Mouse (Mus musculus) heart, embryonic 16.5 days (tissue): ENCODE measurements around the gene Klk1b8. TPM values are rescaled to one million over a fixed set of nuclear protein-coding genes. Genes with fewer than 3 reads are reported as not detected.

Experiments used
- ATAC-seq: fragments of 200-750 bp; cut with Nextera tagmentation; replicated peaks from 2 replicates; pipeline ENCODE4 v1.8.0; 2017; ENCODE audit warnings: moderate number of reproducible peaks; ENCODE audit not compliant: insufficient read depth, low FRiP score; ENCODE audit errors: extremely low read depth
- H3K27ac ChIP-seq: fragments of 300-500 bp; sonication (generic); 2 replicates; pipeline ENCODE4 v1.5.1; 2014; ENCODE audit warnings: mild to moderate bottlenecking, low read length, control low read depth, moderate library complexity
- H3K27me3 ChIP-seq: fragments of 300-500 bp; sonication (generic); 2 replicates; pipeline ENCODE4 v1.6.1; 2014; ENCODE audit warnings: low read length, mixed read lengths; ENCODE audit not compliant: control insufficient read depth, insufficient read depth
- H3K36me3 ChIP-seq: fragments of 300-500 bp; sonication (generic); 2 replicates; pipeline ENCODE4 v1.6.1; 2014; ENCODE audit not compliant: control insufficient read depth, insufficient read depth
- H3K4me1 ChIP-seq: fragments of 300-500 bp; sonication (generic); 2 replicates; pipeline ENCODE4 v1.6.1; 2014; ENCODE audit warnings: low read length, mixed read lengths; ENCODE audit not compliant: control insufficient read depth, insufficient read depth
- H3K4me2 ChIP-seq: fragments of 300-500 bp; sonication (generic); 2 replicates; pipeline ENCODE4 v1.6.1; 2014; ENCODE audit warnings: low read depth, mild to moderate bottlenecking, control low read depth, low read length
- H3K4me3 ChIP-seq: fragments of 300-500 bp; sonication (generic); 2 replicates; pipeline ENCODE4 v1.5.1; 2014; ENCODE audit warnings: mild to moderate bottlenecking, control low read depth, low read length
- H3K9ac ChIP-seq: fragments of 300-500 bp; sonication (generic); 2 replicates; pipeline ENCODE4 v1.6.1; 2014; ENCODE audit warnings: low read length, control low read depth
- H3K9me3 ChIP-seq: fragments of 300-500 bp; sonication (generic); replicated peaks from 2 replicates; pipeline ENCODE4 v1.6.1; 2016; ENCODE audit warnings: low read length; ENCODE audit not compliant: control insufficient read depth
- WGBS: fragments of 180-500 bp; shearing (Covaris S2); extraction: QIAGEN DNeasy Blood & Tissue Kit; methylation state at CpG from one replicate; pipeline ENCODE4 v1.1.7; 2014; 5-methylcytosine and 5-hydroxymethylcytosine counted together
- polyA plus RNA-seq: library from polyadenylated mRNA; unstranded; fragments of >200 nt; fragmentation: Nextera tagmentation; extraction: Ambion mirVana; gene quantifications from 2 replicates; pipeline ENCODE4 v1.2.1, GENCODE M21; 2015

The Klk1b8 gene
- not detected in 2 replicates for polyA plus RNA-seq

- Histone ChIP-seq H3K27ac (no peak within 1 kb of the TSS), H3K4me1 (no peaks in the 10 kb centered on the region), H3K4me3 (no peak within 1 kb of the TSS), H3K4me2 (no peak within 1 kb of the TSS), H3K9me3 (no peaks in the 10 kb centered on the region), H3K9ac (no peak within 1 kb of the TSS), H3K27me3 (no peaks in the 10 kb centered on the region), H3K36me3 (no peaks in the 10 kb centered on the region)
- WGBS, result 61% methylated on average over 2 of the region's 2 CpGs
- no peak for ATAC-seq
These were observed at the start of gene Klk1b8 for GRCm38 (mm10) chr7:43950364-43950763. TSS of gene Klk1b8 (plus strand) at chr7:43950664.

- ATAC-seq, result no peak
- H3K4me3 ChIP-seq, result no peak overlapping the region
- H3K4me1 ChIP-seq, result no peaks in the 10 kb centered on the region
- WGBS, result 34% methylated on average over 9 of the region's 9 CpGs
- no peak overlapping the region for H3K27ac ChIP-seq
- H3K9ac ChIP-seq, result no peak overlapping the region
- H3K4me2 ChIP-seq, result no peak overlapping the region
- no peaks in the 10 kb centered on the region for H3K36me3 ChIP-seq
- H3K27me3 ChIP-seq, result no peaks in the 10 kb centered on the region
- no peaks in the 10 kb centered on the region for H3K9me3 ChIP-seq
These were observed 35.6 kb upstream of the Klk1b8 start for GRCm38 (mm10) chr7:43914821-43915220.

DNA sequence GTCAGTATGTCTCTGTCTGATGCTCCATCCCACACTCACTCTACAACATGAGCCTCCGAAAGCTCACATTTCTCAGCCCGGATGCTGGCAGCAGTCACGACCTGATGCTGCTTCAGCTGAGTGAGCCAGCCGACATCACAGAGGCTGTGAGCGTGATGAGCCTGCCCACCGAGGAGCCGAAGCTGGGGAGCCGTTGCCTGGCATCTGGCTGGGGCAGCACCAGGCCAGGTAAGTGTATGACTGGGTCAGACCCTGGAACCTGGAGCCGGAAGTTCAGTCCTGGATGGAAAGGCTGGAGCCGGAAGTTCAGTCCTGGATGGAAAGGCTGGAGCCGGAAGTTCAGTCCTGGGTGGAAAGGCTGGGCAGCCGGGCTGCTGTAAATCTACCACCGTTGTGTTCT lies 32.0 kb upstream of the Klk1b8 start:
- WGBS, result 80% methylated on average over 13 of the region's 13 CpGs
- ATAC-seq, result no peak
- Histone ChIP-seq H3K4me3 (no peak overlapping the region), H3K27me3 (no peaks in the 10 kb centered on the region), H3K9me3 (no peaks in the 10 kb centered on the region), H3K9ac (no peak overlapping the region), H3K4me2 (no peak overlapping the region), H3K4me1 (no peaks in the 10 kb centered on the region), H3K27ac (no peak overlapping the region), H3K36me3 (no peaks in the 10 kb centered on the region)

DNA sequence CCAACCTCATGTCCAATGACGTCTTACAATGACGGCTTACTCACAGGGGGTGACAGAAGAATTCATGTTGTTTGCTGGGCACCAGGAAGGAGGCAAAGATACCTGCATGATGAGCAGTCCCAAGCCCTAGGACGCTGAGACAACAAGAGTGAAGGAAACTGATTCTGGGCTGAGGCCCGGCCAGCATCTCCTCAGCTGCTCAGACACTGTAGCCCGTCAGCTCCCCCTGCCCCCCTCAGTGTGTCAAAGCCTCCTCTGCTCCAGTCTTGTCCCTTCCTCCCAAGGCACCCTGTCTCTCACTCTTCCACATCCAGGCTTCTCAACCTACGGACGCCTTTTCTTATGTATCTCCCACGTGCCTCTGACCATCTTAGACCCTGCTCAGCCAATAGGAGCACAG lies 31.6 kb upstream of the Klk1b8 start:
- WGBS, result 69% methylated on average over 8 of the region's 8 CpGs
- no peak overlapping the region for H3K9ac ChIP-seq
- H3K27ac ChIP-seq, result no peak overlapping the region
- H3K4me1 ChIP-seq, result no peaks in the 10 kb centered on the region
- no peak overlapping the region for H3K4me2 ChIP-seq
- no peak for ATAC-seq
- no peaks in the 10 kb centered on the region for H3K27me3 ChIP-seq
- no peak overlapping the region for H3K4me3 ChIP-seq
- H3K9me3 ChIP-seq, result no peaks in the 10 kb centered on the region
- H3K36me3 ChIP-seq, result no peaks in the 10 kb centered on the region

DNA sequence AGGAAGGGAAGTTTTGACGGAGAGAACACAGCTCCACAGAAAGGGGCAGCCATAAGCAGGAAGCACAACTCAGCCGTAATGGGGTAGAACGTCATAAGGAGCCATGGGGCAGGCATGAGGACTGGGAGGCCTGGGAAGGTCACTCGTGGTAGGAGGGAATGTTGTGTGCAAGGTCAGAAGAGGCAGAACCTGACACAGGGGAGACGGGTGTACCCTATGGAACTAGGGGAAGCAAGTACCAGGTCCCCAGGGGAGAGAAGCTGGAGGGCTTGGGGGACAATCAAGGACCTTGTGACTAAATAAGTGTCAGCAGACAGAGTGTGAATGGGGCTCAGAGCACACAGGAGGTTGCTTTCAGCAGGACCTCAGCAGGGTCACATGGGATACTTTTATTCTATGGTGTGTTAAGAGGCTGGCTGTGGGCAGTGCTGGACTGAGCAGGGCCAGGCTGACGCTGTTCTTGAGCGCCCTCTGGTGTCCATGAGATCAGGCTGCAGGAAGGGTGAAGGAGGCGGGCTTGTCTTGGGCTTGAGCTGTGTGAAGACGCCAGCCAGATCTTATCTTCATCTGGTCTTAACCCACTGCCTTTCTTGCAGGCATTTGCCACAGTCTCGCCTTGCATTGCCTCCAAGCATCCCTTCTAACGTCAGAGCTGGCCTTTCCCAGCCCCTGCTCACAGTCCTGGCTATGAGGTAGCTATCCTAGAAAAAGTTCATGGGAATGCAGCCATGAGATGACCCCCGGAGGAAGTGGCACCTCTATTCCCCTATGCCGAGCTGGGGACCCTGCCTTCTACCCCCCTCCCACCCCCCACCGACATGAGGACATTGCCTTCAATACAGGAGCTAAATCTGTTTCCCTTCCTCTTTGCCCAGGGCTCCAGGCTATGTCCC lies 30.7 kb upstream of the Klk1b8 start:
- Histone ChIP-seq H3K9ac (no peak overlapping the region), H3K4me2 (no peak overlapping the region), H3K36me3 (no peaks in the 10 kb centered on the region), H3K4me3 (no peak overlapping the region), H3K27ac (no peak overlapping the region), H3K27me3 (no peaks in the 10 kb centered on the region), H3K4me1 (no peaks in the 10 kb centered on the region), H3K9me3 (no peaks in the 10 kb centered on the region)
- ATAC-seq, result peak; percentile 45; the same call in 1 of the 2 replicates
- WGBS, result 23% methylated on average over 14 of the region's 14 CpGs

DNA sequence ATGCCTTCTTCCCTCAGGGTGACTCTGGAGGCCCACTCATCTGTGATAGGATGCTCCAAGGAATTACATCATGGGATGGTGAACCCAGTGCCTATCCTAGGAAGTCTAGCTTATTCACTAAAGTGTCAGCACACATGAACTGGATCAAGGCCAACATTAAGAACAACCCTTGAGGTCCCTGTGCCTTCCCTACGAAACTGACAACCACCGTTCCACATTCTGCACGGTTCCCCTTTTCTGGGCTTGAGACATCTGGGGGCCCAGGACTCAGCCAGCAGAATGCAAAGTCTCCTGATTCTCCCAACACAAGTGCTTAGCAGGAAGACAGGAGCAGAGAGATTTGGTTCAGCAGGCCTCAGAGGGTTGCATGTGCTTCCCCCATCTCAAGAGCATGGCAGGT lies 29.9 kb upstream of the Klk1b8 start:
- Histone ChIP-seq H3K4me2 (no peak overlapping the region), H3K36me3 (no peaks in the 10 kb centered on the region), H3K27me3 (0 out of 2 replicates have a peak, but pooled peaks cover 1% of the 10 kb centered on the region), H3K9ac (no peak overlapping the region), H3K27ac (no peak overlapping the region), H3K4me3 (no peak overlapping the region), H3K4me1 (no peaks in the 10 kb centered on the region), H3K9me3 (no peaks in the 10 kb centered on the region)
- no peak for ATAC-seq
- WGBS, result 80% methylated on average over 3 of the region's 3 CpGs

DNA sequence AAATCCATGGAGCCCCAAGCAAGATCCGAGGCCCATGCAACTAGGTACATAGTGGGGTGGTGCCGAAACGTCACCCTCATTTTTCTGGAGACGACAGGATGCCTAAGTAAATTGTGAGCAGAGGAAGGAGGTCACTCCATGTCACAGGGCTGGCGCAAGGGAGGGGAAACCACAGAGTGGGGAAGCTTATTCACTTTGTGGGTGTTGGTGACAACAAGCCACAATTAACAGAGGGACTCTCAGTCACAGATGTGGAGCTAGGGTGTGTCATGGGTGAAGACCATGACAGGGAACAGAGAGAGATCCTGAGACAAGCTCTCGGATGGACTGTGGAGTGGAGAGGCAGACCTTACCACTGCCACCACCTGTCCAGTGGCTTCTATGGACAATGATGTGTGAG lies 29.4 kb upstream of the Klk1b8 start:
- Histone ChIP-seq H3K4me1 (no peaks in the 10 kb centered on the region), H3K9me3 (no peaks in the 10 kb centered on the region), H3K27ac (no peak overlapping the region), H3K9ac (no peak overlapping the region), H3K4me3 (no peak overlapping the region), H3K4me2 (no peak overlapping the region), H3K36me3 (no peaks in the 10 kb centered on the region), H3K27me3 (0 out of 2 replicates have a peak, but pooled peaks cover 2% of the 10 kb centered on the region)
- WGBS, result 77% methylated on average over 6 of the region's 6 CpGs
- ATAC-seq, result no peak

DNA sequence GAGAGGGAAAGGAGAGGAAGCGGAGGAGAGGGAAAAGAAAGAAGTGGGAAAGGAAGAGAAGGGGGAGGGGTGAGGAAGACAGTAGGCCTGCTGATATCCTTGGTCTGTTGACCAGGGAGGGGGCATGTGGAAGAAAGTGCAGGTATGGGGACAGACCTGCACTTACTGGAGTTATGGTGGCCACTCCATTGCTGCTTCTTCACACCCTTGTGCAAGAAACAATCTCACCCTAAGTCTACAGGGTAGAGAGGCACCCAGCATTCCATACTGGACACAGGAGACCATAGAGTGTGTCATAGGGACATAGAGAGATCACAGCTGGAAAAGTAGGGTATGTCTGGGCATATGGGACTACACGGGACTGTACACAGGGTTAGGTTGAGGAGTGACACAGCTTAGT lies 28.5 kb upstream of the Klk1b8 start:
- 0 out of 2 replicates have a peak, but pooled peaks cover 2% of the 10 kb centered on the region for H3K27me3 ChIP-seq
- no peaks in the 10 kb centered on the region for H3K36me3 ChIP-seq
- H3K9ac ChIP-seq, result no peak overlapping the region
- no peaks in the 10 kb centered on the region for H3K4me1 ChIP-seq
- H3K4me2 ChIP-seq, result no peak overlapping the region
- 69% methylated on average over 2 of the region's 2 CpGs for WGBS
- no peak overlapping the region for H3K4me3 ChIP-seq
- no peaks in the 10 kb centered on the region for H3K9me3 ChIP-seq
- ATAC-seq, result no peak
- no peak overlapping the region for H3K27ac ChIP-seq

DNA sequence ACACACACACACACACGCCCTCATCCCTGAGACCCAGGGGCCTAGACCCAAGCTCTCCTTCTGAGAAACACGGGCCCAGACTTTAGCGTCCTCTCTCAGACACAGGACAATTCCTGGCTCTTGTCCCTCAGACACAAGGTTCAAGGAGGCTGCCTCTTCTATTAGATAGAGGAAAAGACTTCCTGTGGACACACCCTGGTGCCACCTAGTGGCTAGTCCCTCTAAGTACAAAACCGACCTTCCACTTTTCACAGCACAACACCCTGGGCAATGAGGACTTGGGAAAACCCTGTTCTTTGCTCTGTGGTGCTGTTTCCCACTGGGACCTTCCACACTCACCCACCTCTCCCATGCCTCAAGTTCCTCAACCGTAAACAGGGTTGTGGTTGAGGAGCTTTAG lies 24.5 kb upstream of the Klk1b8 start:
- 65% methylated on average over 5 of the region's 5 CpGs for WGBS
- Histone ChIP-seq H3K4me2 (no peak overlapping the region), H3K9me3 (no peaks in the 10 kb centered on the region), H3K36me3 (no peaks in the 10 kb centered on the region), H3K27me3 (peaks cover 2% of the 10 kb centered on the region; the same call in 1 of the 2 replicates), H3K27ac (no peak overlapping the region), H3K4me1 (no peaks in the 10 kb centered on the region), H3K9ac (no peak overlapping the region), H3K4me3 (no peak overlapping the region)
- no peak for ATAC-seq
